Mouse (Mus musculus) stomach, postnatal 0 days (tissue): ENCODE data around the gene Ggt7.

ENCODE experiments used
- CTCF ChIP-seq: IDR thresholded peaks from 2 replicates; pipeline ENCODE4 v1.5.1; 2016; ENCODE audit warnings: antibody characterized with exemption, low read depth, mild to moderate bottlenecking, moderate library complexity
- EP300 ChIP-seq: optimal IDR thresholded peaks from 2 replicates; pipeline ENCODE3; 2016; ENCODE audit warnings: antibody characterized with exemption

DNA sequence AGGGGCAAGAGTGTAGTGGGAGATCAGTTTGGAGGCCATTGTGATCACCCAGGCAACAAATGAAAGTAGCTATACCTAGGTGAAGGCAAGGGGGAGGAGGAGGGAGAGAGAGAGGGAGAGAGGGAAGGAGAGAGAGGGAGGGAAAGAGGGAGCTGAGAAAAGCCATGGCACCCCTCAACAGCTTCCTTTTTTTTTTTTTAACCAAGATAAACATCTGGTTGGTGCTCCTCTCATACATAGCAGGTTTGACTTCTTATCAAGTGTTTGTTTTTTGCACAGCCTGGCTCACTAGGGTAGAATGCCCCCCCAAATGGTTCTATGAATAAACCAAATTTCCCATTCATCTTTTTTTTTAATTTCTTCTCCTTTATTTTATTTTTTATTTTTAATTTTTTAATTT is 18.3 kb upstream of the Ggt7 start:
- TF ChIP-seq CTCF = no peak
- TF ChIP-seq EP300 = no peak
